Mouse (Mus musculus): Measurements from ENCODE around the gene Smyd2.

GRCm38 (mm10) chr1:189880745-189881144 lies 41.4 kb downstream of the Smyd2 start:
- TF ChIP-seq POLR2A (IDR thresholded peaks at IDR 0.05; ENCODE audit: insufficient read length, low read depth) (no peak), TCF12 (IDR thresholded peaks at IDR 0.05; ENCODE audit: insufficient read depth, poor library complexity, severe bottlenecking) (no peak), POLR2AphosphoS2 (IDR thresholded peaks at IDR 0.05; ENCODE audit: insufficient read length, low read depth) (peak; percentile 71)

Measured in myocyte (in vitro differentiated cells).